Comparison of ENCODE assay signal across 13 mouse cellular contexts in genomic region chr11:115660376-115660775, GRCm38 (mm10). TPM values are rescaled to one million over a fixed set of nuclear protein-coding genes. Genes with fewer than 3 reads are reported as not detected.
DNase-seq lines count a peak whose midpoint lies in the region; ATAC-seq and TF ChIP-seq lines count a peak whose summit lies in the region.
"Had no signal": no experiment of that assay in that cellular context is flagged by ENCODE, and none has a peak within 500 bp of the region (broad histone marks: within the 10 kb centered on the region; RNA-seq: fewer than 3 reads in every experiment).

No protein-coding gene starts in this region.

- no peak for TF ChIP-seq CTCF in hindbrain, postnatal 0 days (IDR thresholded peaks at IDR 0.05; ENCODE audit: low read depth)
- no peak for TF ChIP-seq CTCF in heart, adult 2 months (IDR thresholded peaks at IDR 0.05)

- intact Hi-C loops in heart, adult 2 months (cut with DNase I) = no loop called here

- no peak for TF ChIP-seq POLR2A in heart, adult 2 months (IDR thresholded peaks at IDR 0.05; ENCODE audit: insufficient read depth, low read depth, low read length)

- ATAC-seq in megakaryocyte, adult 5-6 weeks (ENCODE audit: poor library complexity, severe bottlenecking) = no peak
- ATAC-seq in hindbrain, postnatal 0 days = no peak
- ATAC-seq: midbrain, embryonic 13.5 days had no signal

- H3K79me2 ChIP-seq in heart, adult 2 months (replicated peaks; ENCODE audit: control insufficient read depth, insufficient read depth, low read length) = peaks cover 8% of the 10 kb centered on the region

- H3K4me2 ChIP-seq in hindbrain, postnatal 0 days (ENCODE audit: low read depth, low read length) = no peak overlapping the region
- H3K4me2 ChIP-seq: kidney, embryonic 15.5 days; liver, embryonic 13.5 days; midbrain, embryonic 13.5 days had no signal

- 92% methylated on average over 4 of the region's 4 CpGs for WGBS in hindbrain, postnatal 0 days
- WGBS in heart, adult 2 months = 90% methylated on average over 4 of the region's 4 CpGs

- H3K4me1 ChIP-seq in megakaryocyte, embryonic 14.5 days = peaks cover 94% of the 10 kb centered on the region
- no peaks in the 10 kb centered on the region for H3K4me1 ChIP-seq in hindbrain, postnatal 0 days (ENCODE audit: insufficient read depth, low read length)
- no peaks in the 10 kb centered on the region; the same call in 1 of the 2 replicates for H3K4me1 ChIP-seq in heart, adult 2 months (ENCODE audit: control insufficient read depth, insufficient read depth, low read length)
- H3K4me1 ChIP-seq: kidney, embryonic 15.5 days; midbrain, embryonic 13.5 days had no signal

- 0 out of 2 replicates have a peak, but pooled peaks cover 5% of the 10 kb centered on the region for H3K9me3 ChIP-seq in megakaryocyte, embryonic 14.5 days
- H3K9me3 ChIP-seq in hindbrain, postnatal 0 days (ENCODE audit: low read length) = no peaks in the 10 kb centered on the region
- H3K9me3 ChIP-seq: kidney, embryonic 15.5 days; liver, embryonic 13.5 days; midbrain, embryonic 13.5 days had no signal

- H3K9ac ChIP-seq in hindbrain, postnatal 0 days (replicated peaks; ENCODE audit: low read length) = no peak overlapping the region
- no peak overlapping the region for H3K9ac ChIP-seq in heart, adult 2 months (ENCODE audit: low read depth, low read length)
- H3K9ac ChIP-seq: kidney, embryonic 15.5 days; liver, embryonic 13.5 days; midbrain, embryonic 13.5 days had no signal

- H3K27me3 ChIP-seq in megakaryocyte, embryonic 14.5 days (replicated peaks) = no peaks in the 10 kb centered on the region
- no peaks in the 10 kb centered on the region for H3K27me3 ChIP-seq in hindbrain, postnatal 0 days (ENCODE audit: insufficient read depth, low read length)
- no peaks in the 10 kb centered on the region for H3K27me3 ChIP-seq in heart, adult 2 months (ENCODE audit: control insufficient read depth, insufficient read depth, low read length)
- H3K27me3 ChIP-seq: kidney, embryonic 15.5 days; liver, embryonic 13.5 days; midbrain, embryonic 13.5 days had no signal

- TF ChIP-seq EP300 in heart, adult 2 months (IDR thresholded peaks at IDR 0.05; ENCODE audit: insufficient read depth, low read depth, low read length) = no peak

- H3K36me3 ChIP-seq in megakaryocyte, embryonic 14.5 days (replicated peaks; ENCODE audit: low read length) = peaks cover 73% of the 10 kb centered on the region
- H3K36me3 ChIP-seq in hindbrain, postnatal 0 days (ENCODE audit: insufficient read depth, low read length) = no peaks in the 10 kb centered on the region
- no peaks in the 10 kb centered on the region for H3K36me3 ChIP-seq in heart, adult 2 months (ENCODE audit: control insufficient read depth, insufficient read depth, low read length)

- H3K4me3 ChIP-seq in megakaryocyte, embryonic 14.5 days (replicated peaks) = peak overlapping the region; percentile 64
- H3K4me3 ChIP-seq in hindbrain, postnatal 0 days (ENCODE audit: low read length) = no peak overlapping the region
- no peak overlapping the region for H3K4me3 ChIP-seq in heart, adult 2 months
- H3K4me3 ChIP-seq: kidney, embryonic 15.5 days; liver, embryonic 13.5 days; midbrain, embryonic 13.5 days had no signal

- H3K27ac ChIP-seq in hindbrain, postnatal 0 days = no peak overlapping the region
- no peak overlapping the region for H3K27ac ChIP-seq in heart, adult 2 months
- H3K27ac ChIP-seq: kidney, embryonic 15.5 days; liver, embryonic 13.5 days; midbrain, embryonic 13.5 days had no signal

- peak; percentile 67 for DNase-seq in cerebellum, adult 11-12 months
- no peak for DNase-seq in cerebellum, postnatal 4 days (ENCODE audit: low spot score in 2 of 2)
- DNase-seq in cerebellum, adult 8-10 months = peak; percentile 60
- DNase-seq in hindbrain, postnatal 0 days (ENCODE audit: low spot score) = no peak
- DNase-seq in heart, adult 2 months = no peak
- DNase-seq: heart, postnatal 36 days; liver, embryonic 13.5 days; lung, postnatal 10 days; thymus, adult 18-20 months had no signal

RNA-seq across cellular contexts. Expression of gene Slc25a19, which starts 32.3 kb away (rescaled TPM):
- polyA plus RNA-seq in megakaryocyte, embryonic 14.5 days (2012; ENCODE audit: insufficient read depth, low replicate concordance) = 10.5 and 20.5 TPM in 2 replicates
- total RNA-seq in megakaryocyte, adult 5-6 weeks (2015) = 5.7 and 8.0 TPM in 2 replicates
- total RNA-seq in megakaryocyte, adult 5-6 weeks (2017) = 13.7 and 25.5 TPM in 2 replicates
- total RNA-seq in hindbrain, postnatal 0 days (2014; rRNA removed) = 29.0 and 29.5 TPM in 2 replicates
- 41.2 and 41.8 TPM in 2 replicates for polyA plus RNA-seq in hindbrain, postnatal 0 days (2015; fragmentation: Nextera tagmentation; extraction: Ambion mirVana)
- 10 to 100 TPM; 32.9 to 40.7 TPM for total RNA-seq in heart, adult 2 months (2021)
- 97.1 and 106 TPM in 2 replicates for polyA plus RNA-seq in heart, adult 2 months (2012; rRNA removed)

RNA-seq across cellular contexts. Expression of gene Mif4gd, which starts 47.6 kb away (rescaled TPM):
- polyA plus RNA-seq in megakaryocyte, embryonic 14.5 days (2012; ENCODE audit: insufficient read depth, low replicate concordance) = 9.6 and 15.5 TPM in 2 replicates
- total RNA-seq in megakaryocyte, adult 5-6 weeks (2015) = 23.6 and 28.0 TPM in 2 replicates
- total RNA-seq in megakaryocyte, adult 5-6 weeks (2017) = 20.2 and 24.4 TPM in 2 replicates
- 13.2 and 16.7 TPM in 2 replicates for total RNA-seq in hindbrain, postnatal 0 days (2014; rRNA removed)
- polyA plus RNA-seq in hindbrain, postnatal 0 days (2015; fragmentation: Nextera tagmentation; extraction: Ambion mirVana) = 19.2 and 22.7 TPM in 2 replicates
- total RNA-seq in heart, adult 2 months (2021) = 10 to 100 TPM; 51.3 to 54.7 TPM
- polyA plus RNA-seq in heart, adult 2 months (2012; rRNA removed) = 94.0 and 123 TPM in 2 replicates

RNA-seq across cellular contexts. Expression of gene Grb2, which starts 48.0 kb away (rescaled TPM):
- 30.1 and 77.5 TPM in 2 replicates for polyA plus RNA-seq in megakaryocyte, embryonic 14.5 days (2012; ENCODE audit: insufficient read depth, low replicate concordance)
- 109 TPM in 2 replicates for total RNA-seq in megakaryocyte, adult 5-6 weeks (2015)
- total RNA-seq in megakaryocyte, adult 5-6 weeks (2017) = 68.7 and 124 TPM in 2 replicates
- 68.0 and 76.6 TPM in 2 replicates for total RNA-seq in hindbrain, postnatal 0 days (2014; rRNA removed)
- polyA plus RNA-seq in hindbrain, postnatal 0 days (2015; fragmentation: Nextera tagmentation; extraction: Ambion mirVana) = 139 and 159 TPM in 2 replicates
- total RNA-seq in heart, adult 2 months (2021) = 100 to 1,000 TPM; 107 to 109 TPM
- 52.0 and 73.2 TPM in 2 replicates for polyA plus RNA-seq in heart, adult 2 months (2012; rRNA removed)

RNA-seq across cellular contexts. Expression of gene Gga3, which starts 56.5 kb away (rescaled TPM):
- 44.0 and 58.2 TPM in 2 replicates for polyA plus RNA-seq in megakaryocyte, embryonic 14.5 days (2012; ENCODE audit: insufficient read depth, low replicate concordance)
- total RNA-seq in megakaryocyte, adult 5-6 weeks (2015) = 30.8 and 34.0 TPM in 2 replicates
- 24.0 and 34.2 TPM in 2 replicates for total RNA-seq in megakaryocyte, adult 5-6 weeks (2017)
- 35.3 and 38.2 TPM in 2 replicates for total RNA-seq in hindbrain, postnatal 0 days (2014; rRNA removed)
- 16.1 and 16.9 TPM in 2 replicates for polyA plus RNA-seq in hindbrain, postnatal 0 days (2015; fragmentation: Nextera tagmentation; extraction: Ambion mirVana)
- total RNA-seq in heart, adult 2 months (2021) = 10 to 100 TPM; 16.5 to 20.3 TPM
- polyA plus RNA-seq in heart, adult 2 months (2012; rRNA removed) = 15.4 and 17.1 TPM in 2 replicates

RNA-seq across cellular contexts. Expression of gene Mrps7, which starts 56.7 kb away (rescaled TPM):
- 13.8 and 37.9 TPM in 2 replicates for polyA plus RNA-seq in megakaryocyte, embryonic 14.5 days (2012; ENCODE audit: insufficient read depth, low replicate concordance)
- total RNA-seq in megakaryocyte, adult 5-6 weeks (2015) = 29.0 and 30.2 TPM in 2 replicates
- total RNA-seq in megakaryocyte, adult 5-6 weeks (2017) = 11.7 and 29.8 TPM in 2 replicates
- 33.6 and 45.9 TPM in 2 replicates for total RNA-seq in hindbrain, postnatal 0 days (2014; rRNA removed)
- polyA plus RNA-seq in hindbrain, postnatal 0 days (2015; fragmentation: Nextera tagmentation; extraction: Ambion mirVana) = 78.8 and 86.7 TPM in 2 replicates
- 10 to 100 TPM; 74.6 to 80.1 TPM for total RNA-seq in heart, adult 2 months (2021)
- 33.9 and 40.2 TPM in 2 replicates for polyA plus RNA-seq in heart, adult 2 months (2012; rRNA removed)

Comparison
In these comparisons a context has a peak if more than half of its experiments do, and no peak if none do; other contexts are left out.
1. DNase-seq: peak in cerebellum, adult 11-12 months (single experiment) and cerebellum, adult 8-10 months (single experiment); none in cerebellum, postnatal 4 days (0 of 2), hindbrain, postnatal 0 days (single experiment) and heart, adult 2 months (0 of 2).